Mouse (Mus musculus): Measurements from ENCODE around the gene Jagn1.

Gene Jagn1

DNA sequence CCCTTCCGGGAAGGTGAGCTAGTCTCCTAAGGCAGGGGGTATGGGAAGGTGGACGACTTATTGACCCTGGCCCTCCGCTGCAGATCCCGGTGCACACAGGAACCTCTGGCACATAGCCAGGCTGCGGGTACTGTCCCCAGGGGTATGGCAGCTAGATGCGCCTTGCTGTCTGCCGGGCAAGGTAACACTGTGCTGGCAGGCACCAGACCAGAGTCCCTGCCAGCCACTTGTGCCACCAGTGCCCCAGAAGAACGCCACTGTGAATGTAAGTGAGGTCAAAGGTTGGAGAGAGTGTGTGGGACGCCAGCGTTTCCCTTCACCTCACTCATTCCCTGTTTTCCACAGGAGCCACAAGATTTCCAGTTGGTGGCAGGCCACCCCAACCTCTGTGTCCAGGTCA is 36.5 kb downstream of the Jagn1 start:
- DNase-seq, result no peak

DNA sequence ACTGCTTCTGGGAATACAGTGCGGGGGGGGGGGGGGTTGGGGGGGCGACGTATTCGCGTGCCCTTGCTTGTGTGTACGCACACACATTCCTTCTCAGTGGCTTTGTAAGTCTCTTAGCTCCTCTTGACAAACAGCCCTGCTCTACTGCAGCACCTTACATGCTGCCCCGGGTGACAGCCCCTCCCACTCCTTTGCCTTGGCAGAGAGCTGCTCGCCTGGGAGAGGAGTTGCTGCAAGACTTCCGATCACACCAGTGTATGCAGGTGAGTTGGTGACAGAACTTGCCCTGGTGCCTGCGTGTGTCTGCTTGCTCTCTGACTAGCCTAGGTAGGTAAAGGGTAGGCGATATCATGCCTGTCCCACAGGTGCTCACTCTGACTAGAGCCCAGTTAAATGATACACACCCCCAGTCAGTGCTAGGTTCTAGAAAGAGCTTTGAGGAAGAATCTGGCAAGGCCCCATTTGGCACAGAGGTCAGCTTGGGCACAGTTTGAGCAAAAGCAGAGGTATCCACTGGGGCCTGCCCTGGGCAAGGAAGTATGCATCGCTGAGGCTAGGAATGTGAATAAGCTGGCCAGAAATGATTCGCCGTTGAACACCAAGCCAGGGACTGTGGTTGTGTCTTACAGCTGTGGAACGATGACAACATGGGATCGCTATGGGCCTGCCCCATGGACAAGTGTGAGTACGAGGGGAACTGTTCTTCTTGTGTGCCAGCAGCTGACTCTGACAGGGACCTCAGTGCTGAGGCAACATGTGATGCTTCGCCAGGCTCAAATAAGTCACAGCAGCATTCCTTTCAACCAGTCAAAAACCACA is 38.4 kb downstream of the Jagn1 start:
- no peak for DNase-seq

DNA sequence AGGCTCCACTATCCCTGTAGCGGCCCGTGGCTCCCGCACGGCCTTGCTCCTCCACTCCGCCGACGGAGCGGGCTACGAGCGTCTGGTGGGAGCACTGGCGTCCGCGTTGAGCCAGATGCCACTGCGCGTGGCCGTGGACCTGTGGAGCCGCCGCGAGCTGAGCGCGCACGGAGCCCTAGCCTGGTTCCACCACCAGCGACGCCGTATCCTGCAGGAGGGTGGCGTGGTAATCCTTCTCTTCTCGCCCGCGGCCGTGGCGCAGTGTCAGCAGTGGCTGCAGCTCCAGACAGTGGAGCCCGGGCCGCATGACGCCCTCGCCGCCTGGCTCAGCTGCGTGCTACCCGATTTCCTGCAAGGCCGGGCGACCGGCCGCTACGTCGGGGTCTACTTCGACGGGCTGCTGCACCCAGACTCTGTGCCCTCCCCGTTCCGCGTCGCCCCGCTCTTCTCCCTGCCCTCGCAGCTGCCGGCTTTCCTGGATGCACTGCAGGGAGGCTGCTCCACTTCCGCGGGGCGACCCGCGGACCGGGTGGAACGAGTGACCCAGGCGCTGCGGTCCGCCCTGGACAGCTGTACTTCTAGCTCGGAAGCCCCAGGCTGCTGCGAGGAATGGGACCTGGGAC is 40.2 kb downstream of the Jagn1 start:
- DNase-seq, result peak; percentile 49

GRCm38 (mm10) chr6:113483100-113483615 is 40.8 kb downstream of the Jagn1 start, which contains the start of gene Creld1:
Gene Creld1 (plus strand): TSS chr6:113483297.
- DNase-seq, result peak; percentile 85

DNA sequence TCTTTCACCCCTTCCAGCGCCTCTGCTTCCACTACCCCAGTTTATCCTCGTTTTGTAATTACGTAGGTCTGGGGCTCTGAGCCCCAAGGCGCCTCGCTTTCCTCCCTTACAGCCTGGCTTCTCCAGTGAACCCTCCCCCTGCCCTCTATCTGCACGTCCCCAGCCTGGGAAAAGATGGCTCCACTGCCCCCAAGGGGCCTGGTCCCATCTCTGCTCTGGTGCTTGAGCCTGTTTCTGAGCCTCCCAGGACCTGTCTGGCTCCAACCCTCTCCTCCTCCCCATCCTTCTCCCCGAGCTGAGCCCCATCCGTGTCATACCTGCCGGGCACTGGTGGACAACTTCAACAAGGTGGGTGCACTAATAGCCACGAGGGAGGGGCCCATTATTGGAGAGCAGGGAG is 41.4 kb downstream of the Jagn1 start:
- DNase-seq, result peak; percentile 44

- DNase-seq, result no peak
Measured at GRCm38 (mm10) chr6:113487125-113487576, 44.8 kb downstream of the Jagn1 start.

GRCm38 (mm10) chr6:113489410-113489809 is 47.0 kb downstream of the Jagn1 start:
- no peak for DNase-seq

- no peak for DNase-seq
Measured at GRCm38 (mm10) chr6:113492101-113492864, 49.9 kb downstream of the Jagn1 start.

GRCm38 (mm10) chr6:113494258-113494788 is 52.0 kb downstream of the Jagn1 start:
- peak; percentile 78 for DNase-seq

DNA sequence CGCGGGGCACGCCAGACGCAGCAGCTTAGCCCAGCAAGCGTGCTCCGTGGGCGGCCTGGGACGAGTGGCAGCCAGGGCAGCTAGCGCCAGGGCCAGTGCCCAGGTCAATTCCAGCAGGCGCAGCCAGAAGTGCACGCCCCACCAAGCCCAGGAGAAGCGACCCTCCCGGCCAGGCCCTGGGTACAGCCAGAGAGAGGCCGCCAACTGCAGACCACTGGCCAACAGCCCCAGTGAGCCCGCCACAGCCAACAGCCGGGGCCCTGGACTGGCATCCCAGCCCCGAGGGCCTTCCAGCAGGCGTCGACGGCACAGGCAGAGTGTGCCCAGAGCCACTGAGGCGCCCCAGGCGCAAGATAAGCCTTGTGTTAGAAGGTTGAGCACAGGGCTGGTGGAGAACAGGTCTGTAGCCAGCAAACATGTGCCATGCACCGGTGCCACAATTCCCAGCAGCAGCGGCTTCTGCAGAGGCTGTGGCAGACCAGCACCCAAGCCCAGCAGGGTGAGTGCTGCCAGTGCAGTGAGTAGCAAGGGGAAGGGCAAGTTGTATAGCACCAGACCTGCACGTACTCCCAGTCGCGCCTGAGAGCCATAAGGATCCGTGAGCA is 52.8 kb downstream of the Jagn1 start:
- no peak for DNase-seq
